Mouse (Mus musculus) hindbrain, embryonic 15.5 days (tissue): ENCODE data around the gene Babam2. TPM values are rescaled to one million over a fixed set of nuclear protein-coding genes. Genes with fewer than 3 reads are reported as not detected.

Source experiments
- ATAC-seq: fragments of 200-750 bp; cut with Nextera tagmentation; 2 replicates; pipeline ENCODE4 v1.8.0; 2017; ENCODE audit warnings: low read depth, moderate number of reproducible peaks, moderate TSS enrichment; ENCODE audit not compliant: low FRiP score
- H3K27ac ChIP-seq: fragments of 300-500 bp; sonication (generic); replicated peaks from 2 replicates; pipeline ENCODE4 v1.5.1; 2015; ENCODE audit warnings: mild to moderate bottlenecking, inconsistent platforms
- H3K27me3 ChIP-seq: fragments of 300-500 bp; sonication (generic); 2 replicates; pipeline ENCODE4 v1.6.1; 2015; ENCODE audit warnings: control low read depth, inconsistent platforms
- H3K36me3 ChIP-seq: fragments of 300-500 bp; sonication (generic); 2 replicates; pipeline ENCODE4 v1.6.1; 2015; ENCODE audit warnings: control low read depth, inconsistent platforms
- H3K4me1 ChIP-seq: fragments of 300-500 bp; sonication (generic); replicated peaks from 2 replicates; pipeline ENCODE4 v1.6.1; 2015; ENCODE audit warnings: control low read depth, inconsistent platforms
- H3K4me2 ChIP-seq: fragments of 300-500 bp; sonication (generic); 2 replicates; pipeline ENCODE4 v1.6.1; 2015; ENCODE audit warnings: moderate library complexity, mild to moderate bottlenecking, inconsistent platforms
- H3K4me3 ChIP-seq: fragments of 300-500 bp; sonication (generic); 2 replicates; pipeline ENCODE4 v1.5.1; 2015; ENCODE audit warnings: mild to moderate bottlenecking, inconsistent platforms
- H3K9ac ChIP-seq: fragments of 300-500 bp; sonication (generic); 2 replicates; pipeline ENCODE4 v1.6.1; 2015; ENCODE audit warnings: inconsistent platforms
- H3K9me3 ChIP-seq: fragments of 300-500 bp; sonication (generic); 2 replicates; pipeline ENCODE4 v1.6.1; 2016; ENCODE audit warnings: control low read depth, inconsistent platforms
- WGBS: fragments of 180-500 bp; shearing (Covaris S2); methylation state at CpG from one replicate; pipeline ENCODE4 v1.1.7; 2015; 5-methylcytosine and 5-hydroxymethylcytosine counted together
- polyA plus RNA-seq: library from polyadenylated mRNA; unstranded; fragments of >200 nt; fragmentation: Nextera tagmentation; extraction: Ambion mirVana; gene quantifications from 2 replicates; pipeline ENCODE4 v1.2.1, GENCODE M21; 2015

Gene Babam2
- polyA plus RNA-seq, 1 experiment from 2014 or later = 52.8 TPM

GRCm38 (mm10) chr5:32069096-32069495 is 371.6 kb downstream of the Babam2 start:
- WGBS = 82% methylated on average over 4 of the region's 4 CpGs
- Histone ChIP-seq H3K4me2 (no peak overlapping the region), H3K9me3 (no peaks in the 10 kb centered on the region), H3K4me3 (no peak overlapping the region), H3K27ac (no peak overlapping the region), H3K27me3 (no peaks in the 10 kb centered on the region), H3K36me3 (no peaks in the 10 kb centered on the region), H3K9ac (no peak overlapping the region), H3K4me1 (no peaks in the 10 kb centered on the region)
- no peak for ATAC-seq

GRCm38 (mm10) chr5:32069566-32070169 is 372.2 kb downstream of the Babam2 start:
- H3K27ac ChIP-seq = no peak overlapping the region
- H3K4me1 ChIP-seq = no peaks in the 10 kb centered on the region
- no peak overlapping the region for H3K4me3 ChIP-seq
- H3K36me3 ChIP-seq = no peaks in the 10 kb centered on the region
- ATAC-seq = no peak
- H3K27me3 ChIP-seq = no peaks in the 10 kb centered on the region
- 79% methylated on average over 10 of the region's 10 CpGs for WGBS
- no peak overlapping the region for H3K4me2 ChIP-seq
- no peak overlapping the region for H3K9ac ChIP-seq
- no peaks in the 10 kb centered on the region for H3K9me3 ChIP-seq

- Histone ChIP-seq H3K4me2 (no peak overlapping the region), H3K9ac (no peak overlapping the region), H3K27ac (no peak overlapping the region), H3K9me3 (no peaks in the 10 kb centered on the region), H3K4me1 (no peaks in the 10 kb centered on the region), H3K36me3 (no peaks in the 10 kb centered on the region), H3K4me3 (no peak overlapping the region), H3K27me3 (no peaks in the 10 kb centered on the region)
- WGBS = 95% methylated on average over 3 of the region's 3 CpGs
- no peak for ATAC-seq
Measured at GRCm38 (mm10) chr5:32070781-32071180, 373.3 kb downstream of the Babam2 start.

- Histone ChIP-seq H3K4me1 (no peaks in the 10 kb centered on the region), H3K36me3 (no peaks in the 10 kb centered on the region)
- ATAC-seq = no peak
Measured at GRCm38 (mm10) chr5:32071314-32071713, 373.8 kb downstream of the Babam2 start.

GRCm38 (mm10) chr5:32071824-32072223 is 374.3 kb downstream of the Babam2 start:
- ATAC-seq = no peak
- WGBS = 97% methylated on average over 5 of the region's 5 CpGs
- Histone ChIP-seq H3K4me3 (no peak overlapping the region), H3K27ac (no peak overlapping the region), H3K9me3 (no peaks in the 10 kb centered on the region), H3K4me2 (no peak overlapping the region), H3K27me3 (no peaks in the 10 kb centered on the region), H3K4me1 (no peaks in the 10 kb centered on the region), H3K36me3 (no peaks in the 10 kb centered on the region), H3K9ac (no peak overlapping the region)

More at GRCm38 (mm10) chr5:32071314-32071713, 373.8 kb downstream of the Babam2 start:
- Histone ChIP-seq H3K4me3 (no peak overlapping the region), H3K9ac (no peak overlapping the region), H3K27me3 (no peaks in the 10 kb centered on the region), H3K27ac (no peak overlapping the region), H3K4me2 (no peak overlapping the region), H3K9me3 (no peaks in the 10 kb centered on the region)
- 91% methylated on average over 4 of the region's 4 CpGs for WGBS

GRCm38 (mm10) chr5:32072877-32073276 is 375.4 kb downstream of the Babam2 start:
- no peaks in the 10 kb centered on the region for H3K36me3 ChIP-seq
- H3K9me3 ChIP-seq = no peaks in the 10 kb centered on the region
- H3K4me3 ChIP-seq = no peak overlapping the region
- no peak for ATAC-seq
- 93% methylated on average over 3 of the region's 3 CpGs for WGBS
- no peaks in the 10 kb centered on the region for H3K27me3 ChIP-seq
- H3K9ac ChIP-seq = no peak overlapping the region
- H3K4me2 ChIP-seq = no peak overlapping the region
- H3K27ac ChIP-seq = no peak overlapping the region
- no peaks in the 10 kb centered on the region for H3K4me1 ChIP-seq

GRCm38 (mm10) chr5:32074053-32074452 is 376.6 kb downstream of the Babam2 start:
- Histone ChIP-seq H3K27me3 (no peaks in the 10 kb centered on the region), H3K4me1 (no peaks in the 10 kb centered on the region), H3K27ac (no peak overlapping the region), H3K36me3 (no peaks in the 10 kb centered on the region), H3K9me3 (no peaks in the 10 kb centered on the region), H3K4me3 (no peak overlapping the region), H3K9ac (no peak overlapping the region), H3K4me2 (no peak overlapping the region)
- 93% methylated on average over 3 of the region's 3 CpGs for WGBS
- ATAC-seq = no peak

GRCm38 (mm10) chr5:32077139-32077538 is 379.7 kb downstream of the Babam2 start:
- no peak overlapping the region for H3K4me2 ChIP-seq
- WGBS = 90% methylated on average over 3 of the region's 3 CpGs
- no peaks in the 10 kb centered on the region for H3K36me3 ChIP-seq
- H3K27me3 ChIP-seq = no peaks in the 10 kb centered on the region
- no peak overlapping the region for H3K27ac ChIP-seq
- H3K9me3 ChIP-seq = no peaks in the 10 kb centered on the region
- no peak for ATAC-seq
- no peak overlapping the region for H3K9ac ChIP-seq
- H3K4me1 ChIP-seq = peaks cover 4% of the 10 kb centered on the region; the same call in 1 of the 2 replicates
- no peak overlapping the region for H3K4me3 ChIP-seq

- peaks cover 4% of the 10 kb centered on the region; the same call in 1 of the 2 replicates for H3K4me1 ChIP-seq
- no peak overlapping the region for H3K4me3 ChIP-seq
- no peak overlapping the region for H3K4me2 ChIP-seq
- no peaks in the 10 kb centered on the region for H3K27me3 ChIP-seq
- H3K9me3 ChIP-seq = no peaks in the 10 kb centered on the region
- no peak overlapping the region for H3K9ac ChIP-seq
- 87% methylated on average over 4 of the region's 4 CpGs for WGBS
- no peaks in the 10 kb centered on the region for H3K36me3 ChIP-seq
- no peak overlapping the region for H3K27ac ChIP-seq
- ATAC-seq = no peak
Measured at GRCm38 (mm10) chr5:32078986-32079385, 381.5 kb downstream of the Babam2 start.

- H3K4me2 ChIP-seq = no peak overlapping the region
- H3K9me3 ChIP-seq = no peaks in the 10 kb centered on the region
- no peak overlapping the region for H3K27ac ChIP-seq
- no peak for ATAC-seq
- H3K9ac ChIP-seq = no peak overlapping the region
- H3K36me3 ChIP-seq = no peaks in the 10 kb centered on the region
- H3K27me3 ChIP-seq = no peaks in the 10 kb centered on the region
- no peak overlapping the region for H3K4me3 ChIP-seq
- peaks cover 4% of the 10 kb centered on the region; the same call in 1 of the 2 replicates for H3K4me1 ChIP-seq
- 34% methylated on average over 7 of the region's 7 CpGs for WGBS
Measured at GRCm38 (mm10) chr5:32080490-32081219, 383.2 kb downstream of the Babam2 start.

GRCm38 (mm10) chr5:32084401-32084804 is 386.9 kb downstream of the Babam2 start:
- 87% methylated on average over 10 of the region's 10 CpGs for WGBS
- Histone ChIP-seq H3K9me3 (no peaks in the 10 kb centered on the region), H3K9ac (no peak overlapping the region), H3K27me3 (no peaks in the 10 kb centered on the region), H3K36me3 (no peaks in the 10 kb centered on the region), H3K4me1 (peaks cover 4% of the 10 kb centered on the region; the same call in 1 of the 2 replicates), H3K4me2 (no peak overlapping the region), H3K4me3 (no peak overlapping the region), H3K27ac (no peak overlapping the region)
- no peak for ATAC-seq

GRCm38 (mm10) chr5:32085566-32085965 is 388.1 kb downstream of the Babam2 start:
- Histone ChIP-seq H3K27ac (no peak overlapping the region), H3K4me2 (no peak overlapping the region), H3K9ac (no peak overlapping the region), H3K9me3 (no peaks in the 10 kb centered on the region), H3K27me3 (no peaks in the 10 kb centered on the region), H3K4me3 (no peak overlapping the region), H3K4me1 (peaks cover 4% of the 10 kb centered on the region; the same call in 1 of the 2 replicates), H3K36me3 (no peaks in the 10 kb centered on the region)
- 83% methylated on average over 2 of the region's 2 CpGs for WGBS
- no peak for ATAC-seq
